Mouse (Mus musculus) CH12.LX (cell line): ENCODE measurements at regions not wholly inside any gene's neighbourhood (a gene's known extent, or its start where the extent isn't known, plus 50 kb on each side); places are given as distances from the start of the nearest gene placed in this dataset.

Experiments
- CTCF ChIP-seq, 2 experiments: IDR thresholded peaks in 1 of 2; conservative IDR thresholded peaks in 1 of 2; 2 replicates each; pipeline ENCODE4 v1.5.1; 2011 to 2012; ENCODE audit warnings: low read depth in 2 of 2, low read length in 2 of 2, improper control_type of control experiment in 1 of 2, inconsistent platforms in 1 of 2, mild to moderate bottlenecking in 1 of 2, moderate library complexity in 1 of 2
- EP300 ChIP-seq: IDR thresholded peaks from 2 replicates; pipeline ENCODE4 v1.6.1; 2011; ENCODE audit warnings: low read length, improper control_type of control experiment
- GABPA ChIP-seq: IDR thresholded peaks from 2 replicates; pipeline ENCODE4 v1.6.1; 2012; ENCODE audit warnings: low read depth, low read length, improper control_type of control experiment, inconsistent platforms; ENCODE audit not compliant: insufficient replicate concordance
- MAFK ChIP-seq: IDR thresholded peaks from 2 replicates; pipeline ENCODE4 v1.6.1; 2011; ENCODE audit warnings: low read length, improper control_type of control experiment; ENCODE audit not compliant: insufficient replicate concordance
- MAX ChIP-seq: IDR thresholded peaks from 2 replicates; pipeline ENCODE4 v1.6.1; 2011; ENCODE audit warnings: low read length, improper control_type of control experiment
- POLR2A ChIP-seq: IDR thresholded peaks from 2 replicates; pipeline ENCODE4 v1.6.1; 2011; ENCODE audit warnings: low read depth, mild to moderate bottlenecking, improper control_type of control experiment, low read length
- RAD21 ChIP-seq: IDR thresholded peaks from 2 replicates; pipeline ENCODE4 v1.6.1; 2011; ENCODE audit warnings: low read depth, mild to moderate bottlenecking, low read length, improper control_type of control experiment, moderate library complexity
- SIN3A ChIP-seq: IDR thresholded peaks from 2 replicates; pipeline ENCODE4 v1.6.1; 2012; ENCODE audit warnings: low read length, improper control_type of control experiment, inconsistent platforms
- TBP ChIP-seq: conservative IDR thresholded peaks from 2 replicates; pipeline ENCODE4 v1.6.1; 2011; ENCODE audit warnings: low read depth, low read length, improper control_type of control experiment
- TCF12 ChIP-seq: IDR thresholded peaks from 2 replicates; pipeline ENCODE4 v1.6.1; 2014; ENCODE audit warnings: low read depth, mild to moderate bottlenecking, inconsistent platforms, low read length, improper control_type of control experiment
- USF1 ChIP-seq: IDR thresholded peaks from 2 replicates; pipeline ENCODE4 v1.6.1; 2014; ENCODE audit warnings: low read depth, mild to moderate bottlenecking, inconsistent platforms, low read length, improper control_type of control experiment
- USF2 ChIP-seq: conservative IDR thresholded peaks from 2 replicates; pipeline ENCODE4 v1.6.1; 2011; ENCODE audit warnings: low read depth, low read length, improper control_type of control experiment
- ZC3H11A ChIP-seq: IDR thresholded peaks from 2 replicates; pipeline ENCODE4 v1.6.1; 2012; ENCODE audit warnings: low read depth, mild to moderate bottlenecking, inconsistent platforms, low read length, improper control_type of control experiment
- ZNF384 ChIP-seq: IDR thresholded peaks from 2 replicates; pipeline ENCODE4 v1.6.1; 2012; ENCODE audit warnings: low read depth, low read length, improper control_type of control experiment, inconsistent platforms

DNA sequence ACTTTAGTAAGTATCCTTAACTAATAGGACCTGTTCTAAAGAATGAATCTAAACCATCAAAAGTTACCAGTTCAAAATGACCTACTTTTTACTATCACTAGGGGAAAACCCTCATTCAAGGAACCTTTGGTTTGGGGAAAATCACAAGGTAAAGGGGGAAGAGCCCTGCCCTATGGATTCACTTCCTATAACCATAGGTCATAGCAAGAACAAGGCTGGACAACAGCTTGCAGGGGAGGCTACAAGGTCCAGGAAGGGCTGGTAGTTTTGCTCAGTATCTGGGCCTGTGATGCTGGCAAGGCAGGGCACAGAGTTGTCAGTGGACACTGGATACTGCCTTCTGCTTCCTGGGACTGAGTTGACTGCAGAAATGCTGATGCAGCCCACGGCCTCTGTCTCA, 109.1 kb upstream of the Peli1 start:
- TF ChIP-seq ZNF384 (no peak), POLR2A (no peak), CTCF (conservative IDR thresholded peaks at IDR 0.05 in 1 of 2, IDR thresholded peaks at IDR 0.05 in 1 of 2; ENCODE audit: low read depth in 2 of 2, low read length in 2 of 2) (no peak), MAX (no peak), EP300 (no peak), TCF12 (no peak), RAD21 (no peak), TBP (no peak), GABPA (no peak), USF2 (no peak), ZC3H11A (no peak), SIN3A (no peak), MAFK (no peak), USF1 (no peak)
